Mouse (Mus musculus) small intestine, adult 2 months (tissue): ENCODE measurements around the gene Snapc1.

ENCODE experiments used
- CTCF ChIP-seq: fragments of 200-500 bp; IDR thresholded peaks from 2 replicates; pipeline ENCODE4 v1.5.1; 2012; ENCODE audit warnings: low read depth, mild to moderate bottlenecking, control low read depth, inconsistent platforms, low read length, moderate library complexity, mixed read lengths; ENCODE audit not compliant: insufficient replicate concordance, insufficient read length; ENCODE audit errors: extremely low read depth
- POLR2A ChIP-seq: fragments of 200-500 bp; IDR thresholded peaks from 2 replicates; pipeline ENCODE4 v1.6.1; 2012; ENCODE audit warnings: low read depth, mild to moderate bottlenecking, control low read depth, inconsistent platforms, low read length, moderate library complexity

DNA sequence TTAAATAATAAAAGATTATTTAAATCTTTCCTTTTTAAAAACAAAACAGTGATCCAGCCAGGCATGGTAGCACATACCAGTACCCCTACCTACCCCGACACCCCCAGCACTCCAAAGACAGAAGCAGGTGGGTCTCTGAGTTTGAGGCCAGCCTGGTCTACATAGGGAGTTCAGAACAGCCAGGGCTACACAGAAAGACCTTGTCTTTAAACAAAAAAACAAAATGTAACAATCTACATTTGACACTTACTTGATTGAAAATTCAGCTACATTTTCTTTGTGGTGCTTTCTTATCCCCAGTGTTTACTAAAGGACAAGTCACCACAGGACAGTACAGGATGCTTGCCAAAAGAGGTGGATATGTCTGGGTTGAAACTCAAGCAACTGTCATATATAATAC is 26.9 kb upstream of the Snapc1 start, which contains the start of gene Gm49321:
- TF ChIP-seq CTCF (no peak), POLR2A (no peak)
